Mouse (Mus musculus) central nervous system, embryonic 14 days (tissue): ENCODE results near the gene Cdkn2b. TPM values are rescaled to one million over a fixed set of nuclear protein-coding genes. Genes with fewer than 3 reads are reported as not detected.

Experiments used
- polyA plus RNA-seq: library from polyadenylated mRNA; depleted of rRNA; stranded (reverse); fragments of >200 nt; gene quantifications from 2 replicates; pipeline ENCODE4 v1.2.3, GENCODE M21; 2012; rRNA removed

Gene Cdkn2b
- 0.33 and 0.65 TPM in 2 replicates for polyA plus RNA-seq

DNA sequence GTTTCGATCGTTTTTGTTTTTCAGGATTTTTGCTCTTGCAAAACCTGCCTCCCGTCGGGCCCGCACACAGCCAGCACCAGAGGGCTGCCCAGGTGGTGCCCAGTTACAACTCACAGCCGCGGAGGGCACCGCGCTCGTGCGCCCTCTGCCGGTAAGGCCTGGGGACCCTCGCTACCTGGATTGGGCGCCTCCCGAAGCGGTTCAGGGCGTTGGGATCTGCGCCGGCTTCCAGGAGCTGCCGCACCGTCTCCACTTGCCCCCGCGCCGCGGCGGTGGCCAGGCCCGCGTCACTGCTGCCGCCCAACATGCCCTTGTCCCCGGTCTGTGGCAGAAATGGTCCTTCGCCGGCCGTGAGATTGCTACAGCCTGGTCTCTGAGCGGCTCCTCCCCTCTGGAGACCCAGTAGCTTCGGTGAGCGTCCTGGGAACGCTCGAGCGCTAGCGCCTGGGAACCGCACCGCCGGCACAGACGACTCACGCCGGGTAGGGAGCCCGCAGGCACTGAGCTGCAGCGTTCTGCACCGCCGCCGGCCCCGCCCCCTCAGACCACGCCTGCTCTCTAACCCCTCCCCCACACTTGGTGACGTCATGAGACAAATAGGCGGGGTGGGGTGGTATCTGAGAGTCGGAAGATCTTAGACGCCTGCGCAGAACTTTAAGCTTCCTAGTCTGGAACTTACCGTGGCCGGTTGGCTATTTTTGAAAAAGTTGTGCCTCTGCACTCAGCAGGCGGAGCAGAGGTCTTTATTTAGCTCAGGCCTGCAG is at the start of gene Cdkn2b:
Cdkn2b (minus strand) TSS at position 549 of the 764 bp plus-strand sequence.

DNA sequence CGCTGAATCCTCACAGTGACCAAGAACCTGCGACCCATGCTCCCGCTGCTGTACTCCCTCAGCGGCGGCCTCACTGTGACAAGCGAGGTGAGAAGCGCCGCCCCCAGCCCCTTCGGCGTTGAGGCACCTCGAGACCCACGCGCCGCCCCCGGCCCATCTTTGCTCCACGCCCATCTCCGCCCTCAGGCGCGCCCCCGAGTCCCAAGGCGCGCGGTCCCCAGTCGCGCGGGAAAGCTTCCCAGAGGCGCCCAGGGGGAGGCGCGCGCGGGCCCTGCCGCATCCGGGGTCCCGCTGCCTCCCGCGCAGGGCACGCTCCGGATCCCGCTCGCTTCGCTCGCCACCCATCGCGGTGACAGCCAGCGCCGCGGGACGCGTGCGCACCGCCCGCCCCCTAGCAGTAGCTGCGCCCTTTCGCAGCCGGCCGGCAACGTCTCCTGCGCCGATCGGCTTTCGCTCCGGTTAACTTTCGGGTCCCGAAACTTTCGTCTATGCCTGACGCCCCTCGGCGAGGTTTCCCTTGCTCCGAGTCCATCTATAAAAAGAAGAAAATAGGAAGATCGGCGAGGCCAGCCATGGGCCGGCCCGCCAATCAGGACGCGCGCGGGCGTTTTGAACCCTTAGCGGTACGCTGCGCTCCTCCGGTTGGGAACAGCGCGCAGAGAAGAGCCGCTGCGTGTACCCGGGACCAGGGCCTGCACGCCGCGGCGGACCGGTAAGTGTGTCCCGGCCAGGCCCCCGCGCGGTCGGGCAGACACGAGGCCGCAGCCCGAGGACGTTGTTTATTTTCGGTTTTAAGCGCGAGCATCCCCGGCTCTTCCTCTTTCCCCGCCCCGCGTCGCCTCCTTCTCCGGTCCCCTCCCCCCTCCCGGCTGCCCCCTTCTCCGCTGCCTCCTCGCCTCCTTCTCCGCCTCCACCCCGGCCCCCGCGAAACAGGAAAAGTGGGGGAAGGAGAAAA is 16.1 kb downstream of the Cdkn2b start, which contains the start of gene Cdkn2a:
Cdkn2a (minus strand) TSS at position 168 of the 955 bp plus-strand sequence.

Other genes with a start within 250 kb of the Cdkn2b start
- 17.3 and 19.5 TPM in 2 replicates for gene Mtap, start 173.9 kb downstream of the Cdkn2b start, polyA plus RNA-seq
- 0.24 and 0.26 TPM in 2 replicates for gene Cdkn2a, start 16.4 kb downstream of the Cdkn2b start, polyA plus RNA-seq